Mouse (Mus musculus): ENCODE measurements around the gene Cntnap2.

GRCm38 (mm10) chr6:47275065-47275464 is 2215.9 kb downstream of the Cntnap2 start:
- TF ChIP-seq CTCF (IDR thresholded peaks at IDR 0.05; ENCODE audit: low read depth) (no peak), EP300 (IDR thresholded peaks at IDR 0.05; ENCODE audit: low read depth) (no peak)

Data from liver, postnatal 0 days (tissue).